Mouse (Mus musculus): Measurements from ENCODE around the gene Gpatch4. TPM values are rescaled to one million over a fixed set of nuclear protein-coding genes. Genes with fewer than 3 reads are reported as not detected.

The Gpatch4 gene
- polyA plus RNA-seq, 1 experiment from 2014 or later, result 22.9 TPM

GRCm38 (mm10) chr3:88071783-88072182 is 28.9 kb downstream of the Gpatch4 start:
- ATAC-seq (ENCODE audit: low FRiP score, low TSS enrichment) (peak; percentile 48; the same call in 1 of the 2 replicates), DNase-seq (peak; percentile 91)
- Histone ChIP-seq H3K9ac (replicated peaks; ENCODE audit: low read length) (no peak overlapping the region), H3K4me1 (ENCODE audit: control insufficient read depth, insufficient read depth, low read length) (no peaks in the 10 kb centered on the region), H3K36me3 (ENCODE audit: control insufficient read depth, insufficient read depth, low read length) (no peaks in the 10 kb centered on the region), H3K4me2 (ENCODE audit: low read length) (no peak overlapping the region), H3K27me3 (ENCODE audit: control insufficient read depth, insufficient read depth, low read length) (no peaks in the 10 kb centered on the region), H3K4me3 (replicated peaks; ENCODE audit: low read depth, low read length) (no peak overlapping the region), H3K9me3 (ENCODE audit: control insufficient read depth, low read length) (no peaks in the 10 kb centered on the region), H3K27ac (replicated peaks; ENCODE audit: low read depth, low read length) (no peak overlapping the region)
- 0% methylated on average over 5 of the region's 5 CpGs for WGBS

GRCm38 (mm10) chr3:88073631-88074030 is 30.7 kb downstream of the Gpatch4 start:
- Histone ChIP-seq H3K27me3 (ENCODE audit: control insufficient read depth, insufficient read depth, low read length) (no peaks in the 10 kb centered on the region), H3K4me1 (ENCODE audit: control insufficient read depth, insufficient read depth, low read length) (no peaks in the 10 kb centered on the region), H3K4me3 (replicated peaks; ENCODE audit: low read depth, low read length) (no peak overlapping the region), H3K36me3 (ENCODE audit: control insufficient read depth, insufficient read depth, low read length) (no peaks in the 10 kb centered on the region), H3K4me2 (ENCODE audit: low read length) (no peak overlapping the region), H3K9me3 (ENCODE audit: control insufficient read depth, low read length) (no peaks in the 10 kb centered on the region), H3K27ac (replicated peaks; ENCODE audit: low read depth, low read length) (no peak overlapping the region), H3K9ac (replicated peaks; ENCODE audit: low read length) (no peak overlapping the region)
- no peak for DNase-seq
- WGBS, result 74% methylated on average over 2 of the region's 2 CpGs
- no peak for ATAC-seq (ENCODE audit: low FRiP score, low TSS enrichment)

- 72% methylated on average over 2 of the region's 2 CpGs for WGBS
Observed at GRCm38 (mm10) chr3:88074351-88074750, 31.4 kb downstream of the Gpatch4 start.

GRCm38 (mm10) chr3:88074766-88075165 is 31.9 kb downstream of the Gpatch4 start:
- H3K4me1 ChIP-seq (ENCODE audit: control insufficient read depth, insufficient read depth, low read length), result no peaks in the 10 kb centered on the region

More at GRCm38 (mm10) chr3:88074351-88074750, 31.4 kb downstream of the Gpatch4 start:
- no peak overlapping the region for H3K9ac ChIP-seq (replicated peaks; ENCODE audit: low read length)
- H3K9me3 ChIP-seq (ENCODE audit: control insufficient read depth, low read length), result no peaks in the 10 kb centered on the region
- DNase-seq (no peak), ATAC-seq (ENCODE audit: low FRiP score, low TSS enrichment) (no peak)
- H3K27ac ChIP-seq (replicated peaks; ENCODE audit: low read depth, low read length), result no peak overlapping the region
- no peak overlapping the region for H3K4me2 ChIP-seq (ENCODE audit: low read length)
- no peaks in the 10 kb centered on the region for H3K4me1 ChIP-seq (ENCODE audit: control insufficient read depth, insufficient read depth, low read length)
- H3K36me3 ChIP-seq (ENCODE audit: control insufficient read depth, insufficient read depth, low read length), result no peaks in the 10 kb centered on the region
- H3K4me3 ChIP-seq (replicated peaks; ENCODE audit: low read depth, low read length), result no peak overlapping the region
- H3K27me3 ChIP-seq (ENCODE audit: control insufficient read depth, insufficient read depth, low read length), result no peaks in the 10 kb centered on the region

GRCm38 (mm10) chr3:88077441-88077840 is 34.5 kb downstream of the Gpatch4 start:
- no peaks in the 10 kb centered on the region for H3K36me3 ChIP-seq (ENCODE audit: control insufficient read depth, insufficient read depth, low read length)
- 33% methylated on average over 8 of the region's 8 CpGs for WGBS
- no peak overlapping the region for H3K4me2 ChIP-seq (ENCODE audit: low read length)
- H3K4me3 ChIP-seq (replicated peaks; ENCODE audit: low read depth, low read length), result no peak overlapping the region
- no peak overlapping the region for H3K27ac ChIP-seq (replicated peaks; ENCODE audit: low read depth, low read length)
- no peaks in the 10 kb centered on the region for H3K27me3 ChIP-seq (ENCODE audit: control insufficient read depth, insufficient read depth, low read length)
- no peak overlapping the region for H3K9ac ChIP-seq (replicated peaks; ENCODE audit: low read length)
- DNase-seq (no peak), ATAC-seq (ENCODE audit: low FRiP score, low TSS enrichment) (no peak)
- H3K9me3 ChIP-seq (ENCODE audit: control insufficient read depth, low read length), result no peaks in the 10 kb centered on the region
- no peaks in the 10 kb centered on the region for H3K4me1 ChIP-seq (ENCODE audit: control insufficient read depth, insufficient read depth, low read length)

More at GRCm38 (mm10) chr3:88074766-88075165, 31.9 kb downstream of the Gpatch4 start:
- H3K27me3 ChIP-seq (ENCODE audit: control insufficient read depth, insufficient read depth, low read length), result no peaks in the 10 kb centered on the region
- DNase-seq (no peak), ATAC-seq (ENCODE audit: low FRiP score, low TSS enrichment) (no peak)
- no peak overlapping the region for H3K9ac ChIP-seq (replicated peaks; ENCODE audit: low read length)
- no peak overlapping the region for H3K27ac ChIP-seq (replicated peaks; ENCODE audit: low read depth, low read length)
- no peak overlapping the region for H3K4me2 ChIP-seq (ENCODE audit: low read length)
- H3K9me3 ChIP-seq (ENCODE audit: control insufficient read depth, low read length), result no peaks in the 10 kb centered on the region
- no peaks in the 10 kb centered on the region for H3K36me3 ChIP-seq (ENCODE audit: control insufficient read depth, insufficient read depth, low read length)
- H3K4me3 ChIP-seq (replicated peaks; ENCODE audit: low read depth, low read length), result no peak overlapping the region
- 80% methylated on average over 8 of the region's 8 CpGs for WGBS

- no peaks in the 10 kb centered on the region for H3K27me3 ChIP-seq (ENCODE audit: control insufficient read depth, insufficient read depth, low read length)
- DNase-seq (no peak), ATAC-seq (ENCODE audit: low FRiP score, low TSS enrichment) (no peak)
- H3K9me3 ChIP-seq (ENCODE audit: control insufficient read depth, low read length), result no peaks in the 10 kb centered on the region
- no peak within 1 kb of the TSS for H3K4me3 ChIP-seq (replicated peaks; ENCODE audit: low read depth, low read length)
- 84% methylated on average over 4 of the region's 4 CpGs for WGBS
- H3K4me2 ChIP-seq (ENCODE audit: low read length), result no peak within 1 kb of the TSS
- H3K9ac ChIP-seq (replicated peaks; ENCODE audit: low read length), result no peak within 1 kb of the TSS
- H3K4me1 ChIP-seq (ENCODE audit: control insufficient read depth, insufficient read depth, low read length), result no peaks in the 10 kb centered on the region
- no peak within 1 kb of the TSS for H3K27ac ChIP-seq (replicated peaks; ENCODE audit: low read depth, low read length)
- H3K36me3 ChIP-seq (ENCODE audit: control insufficient read depth, insufficient read depth, low read length), result no peaks in the 10 kb centered on the region
Observed at GRCm38 (mm10) chr3:88078204-88078603, 35.3 kb downstream of the Gpatch4 start, which contains the start of gene Ttc24. Ttc24 (minus strand) TSS chr3:88078304.

- H3K27me3 ChIP-seq (ENCODE audit: control insufficient read depth, insufficient read depth, low read length), result no peaks in the 10 kb centered on the region
- H3K4me2 ChIP-seq (ENCODE audit: low read length), result peak within 1 kb of the TSS; percentile 82
- H3K27ac ChIP-seq (replicated peaks; ENCODE audit: low read depth, low read length), result peak within 1 kb of the TSS; percentile 27; the same call in 1 of the 2 replicates
- no peaks in the 10 kb centered on the region for H3K36me3 ChIP-seq (ENCODE audit: control insufficient read depth, insufficient read depth, low read length)
- H3K9ac ChIP-seq (replicated peaks; ENCODE audit: low read length), result peak within 1 kb of the TSS; percentile 9; the same call in 1 of the 2 replicates
- H3K4me3 ChIP-seq (replicated peaks; ENCODE audit: low read depth, low read length), result peak within 1 kb of the TSS; percentile 41
- no peaks in the 10 kb centered on the region for H3K9me3 ChIP-seq (ENCODE audit: control insufficient read depth, low read length)
- H3K4me1 ChIP-seq (ENCODE audit: control insufficient read depth, insufficient read depth, low read length), result no peaks in the 10 kb centered on the region
- DNase-seq, result peak; percentile 98
- 19% methylated on average over 33 of the region's 33 CpGs for WGBS
- peak; percentile 86 for ATAC-seq (ENCODE audit: low FRiP score, low TSS enrichment)
Observed at GRCm38 (mm10) chr3:88081345-88082223, 38.7 kb downstream of the Gpatch4 start, which contains the start of gene Iqgap3. Iqgap3 (plus strand) TSS chr3:88081971.

- ATAC-seq (ENCODE audit: low FRiP score, low TSS enrichment), result no peak
- Histone ChIP-seq H3K36me3 (ENCODE audit: control insufficient read depth, insufficient read depth, low read length) (no peaks in the 10 kb centered on the region), H3K27ac (replicated peaks; ENCODE audit: low read depth, low read length) (no peak overlapping the region), H3K4me1 (ENCODE audit: control insufficient read depth, insufficient read depth, low read length) (no peaks in the 10 kb centered on the region), H3K9ac (replicated peaks; ENCODE audit: low read length) (0 out of 2 replicates have a peak overlapping the region, but pooled peaks have one; percentile 9), H3K27me3 (ENCODE audit: control insufficient read depth, insufficient read depth, low read length) (no peaks in the 10 kb centered on the region), H3K4me3 (replicated peaks; ENCODE audit: low read depth, low read length) (peak overlapping the region; percentile 41), H3K9me3 (ENCODE audit: control insufficient read depth, low read length) (no peaks in the 10 kb centered on the region), H3K4me2 (ENCODE audit: low read length) (peak overlapping the region; percentile 82)
- no peak for DNase-seq
- 3% methylated on average over 13 of the region's 13 CpGs for WGBS
Observed at GRCm38 (mm10) chr3:88082224-88082618, 39.3 kb downstream of the Gpatch4 start.
